Mouse (Mus musculus) left cerebral cortex, adult 18-20 months (tissue): ENCODE measurements around the gene Tcp10a. TPM values are rescaled to one million over a fixed set of nuclear protein-coding genes. Genes with fewer than 3 reads are reported as not detected.
"Not testable (repeated sequence)": the region's sequence is repeated elsewhere in the genome, so short reads cannot be mapped to it uniquely, and the experiment has no call there.

ENCODE experiments used
- DNase-seq, 2 experiments: peaks; one replicate each; pipeline ENCODE4 v3.0.0; 2021 to 2022; ENCODE audit warnings: low spot score in 2 of 2, mixed read lengths in 1 of 2
- total RNA-seq, 2 experiments: library from RNA; stranded (reverse); gene quantifications; 2 replicates each; pipeline ENCODE4 v1.2.3; 2021

Gene Tcp10a
- total RNA-seq, 2 experiments from 2014 or later, result 0.16 to 0.23 TPM

DNA sequence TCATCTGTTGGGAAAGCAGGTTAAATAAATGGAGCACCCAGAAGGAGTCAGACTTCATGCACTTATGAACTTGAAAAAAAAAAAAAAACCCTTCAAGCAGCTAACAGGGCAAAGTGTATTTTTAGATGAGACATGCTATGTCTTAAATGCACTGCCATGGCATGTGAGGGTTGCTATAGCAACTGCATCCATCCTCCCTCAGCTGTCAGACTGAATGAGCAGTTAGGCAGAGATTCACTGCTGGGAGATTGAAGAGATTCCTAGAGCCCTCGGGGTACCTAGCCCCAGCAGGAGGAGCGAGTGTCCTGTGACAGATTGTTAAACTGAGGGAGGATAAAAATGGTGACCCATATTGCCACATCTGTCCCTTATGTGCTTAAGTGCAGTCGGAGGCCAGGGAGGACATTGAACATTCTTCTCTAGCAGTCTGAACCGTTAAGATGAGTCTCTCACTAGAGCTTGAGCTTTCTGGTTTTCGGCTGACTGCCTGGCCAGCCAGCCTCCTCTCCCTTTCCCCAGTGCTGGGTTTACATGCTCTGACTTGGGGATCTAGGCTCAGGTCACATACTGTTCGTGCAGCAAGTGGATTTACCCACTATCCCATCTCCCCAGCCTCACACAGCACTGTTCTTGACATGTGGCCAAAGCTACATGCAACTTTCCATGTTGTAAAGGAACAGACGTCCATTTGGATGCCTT is 42.4 kb downstream of the Tcp10a start:
- DNase-seq, result not testable (repeated sequence)

DNA sequence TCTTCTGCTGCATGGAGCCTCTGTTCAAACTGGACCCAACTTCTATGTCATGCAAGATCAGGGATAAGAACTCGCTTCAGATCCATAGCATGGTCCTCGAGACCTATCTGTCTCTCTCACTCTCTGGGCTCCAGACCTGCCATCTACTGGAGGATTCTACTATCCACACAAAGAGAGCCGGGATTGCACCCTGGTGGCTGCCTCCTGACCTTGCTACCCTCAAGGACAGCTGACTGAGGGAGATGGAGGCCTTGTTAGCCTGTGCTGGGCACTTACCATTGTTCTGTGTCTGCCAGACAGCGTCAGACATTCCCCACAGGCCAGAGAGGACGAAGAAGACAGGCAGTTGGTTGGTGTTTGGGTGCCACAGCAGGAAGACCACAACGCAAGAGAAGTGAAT is 45.0 kb downstream of the Tcp10a start:
- not testable (repeated sequence) for DNase-seq

DNA sequence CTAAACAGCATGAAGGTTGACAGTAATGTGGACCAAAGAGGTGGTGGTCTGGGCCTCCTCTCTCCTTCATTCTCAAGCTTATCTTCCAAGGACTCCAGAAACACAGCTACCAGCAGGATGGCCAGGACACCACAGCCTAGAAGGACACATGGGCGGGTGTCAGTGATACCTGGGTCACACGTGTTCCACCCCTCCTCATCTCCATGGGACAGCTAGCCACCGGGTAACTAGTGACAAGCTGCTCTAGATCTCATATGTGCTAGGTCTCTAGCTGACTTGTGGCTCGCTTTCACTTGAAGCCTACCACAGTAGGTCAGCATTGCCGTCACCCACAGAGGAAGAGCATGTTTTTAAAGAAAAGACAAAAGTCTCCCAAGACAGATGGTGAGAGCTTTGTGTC is 47.4 kb downstream of the Tcp10a start, which contains the start of gene Gm49630:
Gm49630 (minus strand) TSS at position 101 of the 400 bp plus-strand sequence.
- not testable (repeated sequence) for DNase-seq

DNA sequence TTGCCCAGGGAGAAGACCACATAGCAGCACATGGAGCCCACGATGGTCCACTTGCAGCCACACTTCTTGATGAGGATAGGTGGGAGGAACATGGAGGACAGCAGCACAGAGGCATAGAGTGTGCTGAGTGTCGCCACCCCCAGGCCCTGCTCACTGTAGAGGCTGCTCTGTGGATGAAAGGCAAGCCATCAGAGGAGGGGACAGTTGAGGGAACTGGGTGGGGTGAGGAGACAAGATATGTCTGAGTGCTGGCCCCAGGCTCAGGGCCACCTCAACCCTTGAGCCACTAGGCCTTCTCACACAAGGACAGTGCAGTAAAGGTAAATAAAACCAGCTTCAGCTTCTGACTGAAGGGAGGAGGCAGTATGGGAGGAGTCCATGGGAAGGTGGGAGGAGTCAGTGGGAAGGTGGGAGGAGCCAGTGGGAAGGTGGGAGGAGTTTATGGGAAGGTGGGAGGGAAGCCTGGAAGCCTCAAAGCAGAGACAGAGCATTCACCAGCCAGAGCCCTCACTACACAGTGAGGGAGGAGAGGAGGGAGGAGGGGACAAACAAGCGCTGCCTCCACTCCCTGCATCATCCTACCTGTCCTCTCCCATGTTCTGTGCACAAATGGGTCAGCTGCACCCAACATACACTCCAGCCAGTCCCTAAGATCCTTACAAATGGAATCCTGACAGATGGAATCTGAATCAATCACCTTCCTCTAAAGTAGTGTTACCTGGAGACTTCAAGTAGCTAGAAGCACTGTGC is 52.7 kb downstream of the Tcp10a start:
- not testable (repeated sequence) for DNase-seq

DNA sequence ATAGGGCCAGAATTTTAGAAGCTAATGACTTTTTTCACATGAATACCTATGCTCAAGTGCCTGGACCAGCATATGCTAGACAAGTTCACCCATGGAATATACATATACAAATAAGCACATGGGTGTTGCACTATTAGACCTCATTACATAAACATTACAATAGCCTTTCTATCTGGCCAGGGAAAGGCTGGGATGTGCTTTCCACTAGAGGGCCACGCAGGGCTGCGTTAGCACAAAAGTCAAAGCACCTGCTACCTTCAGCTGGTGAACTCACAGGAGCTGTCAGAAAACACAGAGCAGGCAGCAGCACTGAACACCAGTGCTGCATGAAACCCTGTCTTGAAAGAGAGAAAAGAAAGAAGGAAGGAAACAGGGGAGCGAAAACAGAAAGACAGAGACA is 53.5 kb downstream of the Tcp10a start:
- not testable (repeated sequence) for DNase-seq

DNA sequence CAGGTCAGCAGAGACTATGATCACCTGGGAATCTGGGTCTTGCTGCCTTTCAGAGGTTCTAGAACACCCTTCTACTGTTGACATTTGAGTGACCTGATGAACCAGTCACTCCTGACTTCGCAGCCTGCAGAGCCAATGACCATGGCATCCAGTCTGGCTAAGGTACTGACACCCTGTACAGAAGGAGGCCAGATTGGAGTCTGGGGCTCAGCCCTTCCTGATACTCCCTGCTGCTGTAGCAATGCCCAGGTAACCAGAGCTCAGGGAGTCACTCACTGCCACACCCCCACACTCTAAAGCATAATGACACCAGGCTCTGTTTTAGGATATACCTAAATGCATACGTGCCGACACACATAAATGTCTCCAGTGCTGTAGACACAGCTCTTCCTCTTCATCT is 58.3 kb downstream of the Tcp10a start:
- DNase-seq, result not testable (repeated sequence)

DNA sequence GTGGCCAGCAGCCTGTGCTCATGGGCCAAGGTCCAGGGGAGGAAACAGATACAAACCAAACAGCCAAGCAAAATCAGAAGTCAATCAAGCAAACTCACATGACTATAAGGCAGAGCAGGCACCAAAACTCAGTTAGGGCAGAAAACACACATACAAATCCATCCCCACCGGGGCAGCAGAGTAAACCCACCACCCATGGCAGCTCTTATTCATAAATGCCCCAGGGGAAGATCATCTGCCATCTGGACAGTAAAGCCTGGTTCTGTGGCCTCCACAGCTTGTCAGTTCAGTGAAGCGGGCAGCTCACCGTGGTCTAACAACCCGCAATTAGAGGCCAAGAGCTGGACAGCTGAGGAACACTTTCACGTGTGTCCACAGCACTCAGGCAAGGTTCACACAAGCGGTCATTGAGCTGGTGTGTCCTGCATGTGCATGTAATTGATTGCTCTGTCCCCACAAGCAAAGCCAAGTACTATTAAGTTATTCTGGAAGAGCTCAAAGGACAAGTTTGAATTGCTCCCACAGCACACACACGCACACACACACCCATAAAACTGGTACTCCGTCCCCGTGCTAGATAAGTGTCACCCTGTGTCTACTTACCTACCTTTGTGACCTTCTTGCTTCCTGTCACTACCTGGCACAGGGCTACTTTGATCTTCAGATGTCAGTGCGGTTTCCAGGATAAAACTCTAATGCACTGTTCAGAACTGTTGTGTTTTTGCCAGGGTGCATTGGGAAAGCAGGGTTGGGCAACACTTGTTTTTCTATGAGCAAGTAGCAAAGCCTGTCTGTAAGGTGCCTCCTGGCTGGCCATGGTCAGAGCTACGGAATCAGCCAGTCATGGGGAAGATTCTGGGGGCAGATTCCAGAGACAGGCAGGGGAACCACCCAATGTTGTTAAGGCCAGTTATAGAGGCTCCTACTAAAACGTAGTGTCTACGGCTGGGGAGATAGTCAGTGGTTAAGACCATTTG is 59.0 kb downstream of the Tcp10a start:
- DNase-seq, result not testable (repeated sequence)

DNA sequence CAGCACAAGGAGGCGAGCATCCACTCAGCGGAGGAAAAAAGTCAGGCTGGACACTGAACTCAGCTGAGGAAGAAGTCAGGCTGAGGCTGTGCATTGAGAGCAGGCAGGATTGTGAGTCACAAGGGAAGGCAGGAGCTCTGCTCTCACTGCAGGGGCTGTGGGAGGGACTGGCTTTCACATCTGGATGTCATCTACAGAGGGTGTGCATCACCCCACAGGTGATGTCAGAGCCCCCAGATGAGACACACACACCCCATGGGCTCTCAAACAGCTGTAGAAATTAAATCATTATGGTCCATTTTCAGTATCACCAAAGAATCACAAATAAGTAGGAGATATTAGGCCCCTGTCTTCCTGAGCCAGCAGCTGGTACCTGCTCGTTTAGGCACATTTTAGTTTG is 60.9 kb downstream of the Tcp10a start, which contains the start of gene Unc93a2:
Unc93a2 (minus strand) TSS at position 101 of the 400 bp plus-strand sequence.
- DNase-seq, result not testable (repeated sequence)

DNA sequence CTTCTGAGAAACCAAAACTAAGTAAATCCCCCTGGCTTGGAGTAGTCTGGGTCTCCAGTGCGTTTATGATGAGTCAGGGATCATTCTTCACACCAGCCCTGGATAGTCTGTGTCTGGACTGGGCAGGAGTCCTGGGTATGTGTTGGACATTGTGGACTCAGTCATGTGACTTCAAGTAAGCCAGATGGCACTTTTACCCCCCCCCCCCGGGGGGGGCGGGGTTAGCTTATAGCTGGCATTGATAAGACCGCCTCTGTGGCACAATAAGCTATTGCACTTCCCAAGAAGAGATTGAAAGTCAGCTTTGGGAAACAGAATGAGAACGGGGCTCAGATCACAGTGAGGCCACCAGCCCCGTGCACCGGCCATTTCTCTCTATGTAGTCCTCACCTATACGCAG is 61.6 kb downstream of the Tcp10a start:
- not testable (repeated sequence) for DNase-seq

DNA sequence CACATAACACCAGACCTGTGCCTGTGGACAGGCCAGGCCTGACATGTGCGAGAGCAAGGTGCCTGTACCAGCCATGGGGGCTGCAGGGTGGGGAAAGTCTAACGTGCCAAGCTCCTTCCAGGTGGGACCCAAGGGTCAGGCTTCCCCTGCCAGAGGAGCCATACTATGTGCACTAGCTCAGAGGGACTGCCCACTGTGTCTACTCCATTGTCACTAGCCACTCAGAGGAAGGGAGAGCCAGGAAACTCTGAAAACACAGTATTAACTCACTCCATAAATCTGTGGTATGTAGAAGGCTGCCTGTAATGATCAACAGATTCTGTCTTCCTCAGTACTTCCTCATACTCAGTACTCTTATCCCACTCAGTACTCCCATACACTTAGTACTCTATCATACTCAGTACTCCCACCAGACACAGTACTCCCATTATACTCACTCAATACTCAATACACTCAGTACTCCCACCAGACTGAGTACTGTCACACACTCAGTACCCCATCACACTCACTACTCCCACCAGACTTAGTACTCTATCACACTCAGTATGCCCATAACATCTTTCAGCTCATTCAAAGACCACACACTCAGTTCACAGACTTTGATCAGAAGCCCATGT is 64.0 kb downstream of the Tcp10a start:
- DNase-seq, result not testable (repeated sequence)

DNA sequence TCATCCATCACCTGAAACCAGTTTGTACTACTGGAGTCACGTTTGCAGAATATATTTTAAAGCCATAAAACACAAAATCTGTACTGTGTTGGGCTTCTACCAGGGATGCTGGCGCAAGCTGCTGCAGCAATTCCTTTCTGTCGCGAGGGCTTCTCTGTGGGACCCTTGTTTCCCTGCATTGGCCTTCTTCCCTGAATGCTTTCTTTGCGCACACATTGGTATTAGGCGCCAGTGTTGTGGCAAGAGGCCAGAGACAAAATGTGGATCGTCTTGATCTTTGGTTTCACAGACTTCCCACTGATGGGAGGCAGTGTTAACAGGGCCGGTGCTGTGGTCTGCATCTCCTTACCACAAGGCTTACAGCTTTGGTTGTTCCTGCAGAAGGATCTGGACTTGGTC is 64.5 kb downstream of the Tcp10a start:
- not testable (repeated sequence) for DNase-seq

DNA sequence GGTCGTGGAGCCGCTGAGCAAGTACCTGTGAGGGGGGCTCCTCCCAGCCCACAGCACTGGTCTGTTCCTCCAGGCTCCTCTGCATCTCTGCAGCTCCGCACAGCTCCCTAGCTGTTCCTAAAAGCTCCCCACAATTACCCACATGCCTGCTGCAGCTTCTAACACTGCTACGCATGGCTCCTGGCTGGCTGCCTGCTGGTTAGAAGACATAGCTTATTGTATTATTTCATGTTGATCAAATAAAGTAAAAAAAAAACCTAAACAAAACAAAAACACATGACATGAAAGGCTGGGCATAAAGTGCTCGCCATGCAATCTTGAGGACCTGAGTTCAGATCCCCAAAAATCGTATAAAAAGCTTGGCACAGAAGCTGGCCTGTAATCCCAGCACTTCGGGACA is 65.5 kb downstream of the Tcp10a start:
- not testable (repeated sequence) for DNase-seq

DNA sequence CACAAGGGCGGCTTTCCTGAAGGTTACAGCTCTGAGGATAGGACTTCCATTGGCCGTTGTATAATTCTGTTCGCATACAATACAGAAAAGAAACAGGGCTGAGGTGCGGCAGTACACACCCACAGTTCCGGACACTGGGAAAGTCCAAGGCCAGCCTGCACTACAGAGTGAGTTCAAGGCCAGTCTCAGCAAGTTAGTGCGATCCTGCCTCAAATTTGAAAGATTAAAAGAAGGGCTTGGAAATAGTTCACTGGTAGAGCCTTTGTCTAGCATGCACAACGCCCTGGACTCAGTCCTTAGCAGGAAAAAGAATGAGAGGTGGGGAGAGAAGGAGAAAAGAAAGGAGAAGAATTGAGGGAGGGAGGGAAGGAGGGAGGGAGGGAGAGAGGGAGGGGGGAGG is 70.7 kb downstream of the Tcp10a start:
- not testable (repeated sequence) for DNase-seq

Other genes with a start within 250 kb of the Tcp10a start
- 10 to 100 TPM; 59.6 to 60.0 TPM for gene Rps6ka2, start 154.5 kb upstream of the Tcp10a start, total RNA-seq
- gene Ttll2, start 28.1 kb downstream of the Tcp10a start, total RNA-seq, result not detected
- not detected for gene Gm49630, start 47.3 kb downstream of the Tcp10a start, total RNA-seq
- not detected for gene Unc93a2, start 60.8 kb downstream of the Tcp10a start, total RNA-seq